Comparison of ENCODE assay signal across 8 mouse cellular contexts in the genomic region with DNA sequence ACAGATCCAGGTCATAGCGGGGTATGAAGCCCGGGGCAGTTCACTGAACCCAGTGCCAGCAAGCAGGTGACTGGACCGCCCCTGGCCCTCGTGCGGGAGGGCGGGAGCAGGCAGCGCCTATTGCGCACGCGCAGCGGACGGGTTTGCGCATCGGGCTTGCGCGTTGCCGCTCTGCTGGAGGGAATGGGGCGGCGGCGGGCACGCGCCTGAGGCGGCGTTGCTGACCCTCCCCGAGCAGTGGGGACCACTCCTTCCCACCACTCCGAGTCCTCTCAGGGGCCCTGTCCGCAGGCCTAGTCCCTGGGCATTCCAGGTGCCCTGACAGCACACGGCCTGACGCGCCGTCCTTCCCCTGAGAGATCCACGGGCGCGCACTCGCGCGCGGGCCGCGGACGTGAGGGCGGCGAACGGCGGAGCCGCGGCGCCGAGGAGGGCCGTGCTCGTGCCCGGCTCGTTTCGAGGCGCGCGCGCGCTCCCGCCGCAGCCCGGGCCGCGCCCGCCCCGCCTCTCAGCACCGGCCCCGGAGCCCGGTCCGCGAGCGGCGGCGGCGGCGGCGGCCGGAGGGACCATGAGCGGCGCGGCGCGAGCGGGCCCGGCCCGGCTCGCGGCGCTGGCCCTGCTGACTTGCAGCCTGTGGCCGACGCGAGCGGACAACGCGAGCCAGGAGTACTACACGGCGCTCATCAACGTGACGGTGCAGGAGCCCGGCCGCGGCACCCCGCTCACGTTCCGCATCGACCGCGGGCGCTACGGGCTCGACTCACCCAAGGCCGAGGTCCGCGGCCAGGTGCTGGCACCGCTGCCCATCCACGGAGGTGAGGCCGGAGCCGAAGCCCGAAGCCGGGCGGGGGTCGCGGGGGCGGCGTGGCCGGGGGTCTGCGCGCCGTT. TPM values are rescaled to one million over a fixed set of nuclear protein-coding genes. Genes with fewer than 3 reads are reported as not detected.
A peak's percentile ranks its signal among the peaks of the same experiment; 100 is the strongest.
DNase-seq lines count a peak whose midpoint lies in the region; ATAC-seq and TF ChIP-seq lines count a peak whose summit lies in the region.

A gene (plus strand): TSS at position 514 of the 888 bp plus-strand sequence.

- no peak within 1 kb of the TSS for H3K27ac ChIP-seq in ES-Bruce4 (ENCODE audit: insufficient read depth, low read length)
- peak within 1 kb of the TSS; percentile 93 for H3K27ac ChIP-seq in forebrain, embryonic 13.5 days
- peak within 1 kb of the TSS; percentile 89 for H3K27ac ChIP-seq in heart, postnatal 0 days (ENCODE audit: low read depth)
- H3K27ac ChIP-seq in liver, embryonic 14.5 days = no peak within 1 kb of the TSS
- H3K27ac ChIP-seq in neural tube, embryonic 11.5 days (ENCODE audit: low read depth, low read length) = peak within 1 kb of the TSS; percentile 71
- peak within 1 kb of the TSS; percentile 84 for H3K27ac ChIP-seq in stomach, embryonic 16.5 days (ENCODE audit: low read length)

- H3K9me3 ChIP-seq in ES-Bruce4 (replicated peaks; ENCODE audit: control insufficient read depth, insufficient read depth, low read length, poor library complexity, severe bottlenecking) = no peaks in the 10 kb centered on the region
- no peaks in the 10 kb centered on the region for H3K9me3 ChIP-seq in forebrain, embryonic 13.5 days (replicated peaks)
- no peaks in the 10 kb centered on the region for H3K9me3 ChIP-seq in heart, postnatal 0 days (replicated peaks; ENCODE audit: control insufficient read depth, low read length)
- H3K9me3 ChIP-seq in liver, embryonic 14.5 days (ENCODE audit: control insufficient read depth, low read length) = no peaks in the 10 kb centered on the region
- no peaks in the 10 kb centered on the region for H3K9me3 ChIP-seq in neural tube, embryonic 11.5 days (ENCODE audit: control insufficient read depth, low read length)
- no peaks in the 10 kb centered on the region for H3K9me3 ChIP-seq in stomach, embryonic 16.5 days (replicated peaks; ENCODE audit: control insufficient read depth, low read length)

- H3K4me3 ChIP-seq in ES-Bruce4 (ENCODE audit: low read depth, low read length) = peak within 1 kb of the TSS; percentile 88
- peak within 1 kb of the TSS; percentile 98 for H3K4me3 ChIP-seq in forebrain, embryonic 13.5 days
- H3K4me3 ChIP-seq in heart, postnatal 0 days (ENCODE audit: low read depth, low read length) = peak within 1 kb of the TSS; percentile 98
- peak within 1 kb of the TSS; percentile 59 to 85 for H3K4me3 ChIP-seq in liver, embryonic 14.5 days (ENCODE audit: insufficient read depth in 1 of 2, low read depth in 2 of 2, low read length in 2 of 2)
- H3K4me3 ChIP-seq in neural tube, embryonic 11.5 days (ENCODE audit: low read depth, low read length) = peak within 1 kb of the TSS; percentile 90
- peak within 1 kb of the TSS; percentile 88 for H3K4me3 ChIP-seq in stomach, embryonic 16.5 days (replicated peaks; ENCODE audit: low read length)

- no peaks in the 10 kb centered on the region for H3K36me3 ChIP-seq in ES-Bruce4 (ENCODE audit: control insufficient read depth, insufficient read depth, low read length, poor library complexity, severe bottlenecking)
- no peaks in the 10 kb centered on the region for H3K36me3 ChIP-seq in forebrain, embryonic 13.5 days (ENCODE audit: poor library complexity, severe bottlenecking)
- no peaks in the 10 kb centered on the region for H3K36me3 ChIP-seq in heart, postnatal 0 days (replicated peaks; ENCODE audit: control insufficient read depth, insufficient read depth, low read length)
- no peaks in the 10 kb centered on the region for H3K36me3 ChIP-seq in liver, embryonic 14.5 days (replicated peaks; ENCODE audit: control insufficient read depth, insufficient read depth, low read depth)
- no peaks in the 10 kb centered on the region for H3K36me3 ChIP-seq in neural tube, embryonic 11.5 days (ENCODE audit: control insufficient read depth, insufficient read depth, low read length)
- H3K36me3 ChIP-seq in stomach, embryonic 16.5 days (ENCODE audit: control insufficient read depth, insufficient read depth, low read length) = no peaks in the 10 kb centered on the region

- ATAC-seq in cerebellum, adult (ENCODE audit: insufficient number of reproducible peaks, low FRiP score, low TSS enrichment) = peak; percentile 90
- ATAC-seq in forebrain, embryonic 13.5 days = peak; percentile 89
- ATAC-seq in heart, postnatal 0 days (ENCODE audit: insufficient read depth, low read depth) = peak; percentile 89
- peak; percentile 96 for ATAC-seq in liver, embryonic 14.5 days (ENCODE audit: insufficient read depth)
- peak; percentile 88 for ATAC-seq in neural tube, embryonic 11.5 days (ENCODE audit: insufficient read depth, low FRiP score, low TSS enrichment)
- ATAC-seq in stomach, embryonic 16.5 days (ENCODE audit: insufficient read depth, low FRiP score) = peak; percentile 92

- WGBS in forebrain, embryonic 13.5 days = 1% methylated on average over 101 of the region's 129 CpGs
- WGBS in heart, postnatal 0 days = under 1% methylated on average over 111 of the region's 129 CpGs
- WGBS in liver, embryonic 14.5 days (ENCODE audit: insufficient replicate concordance) = under 1% methylated on average over 112 of the region's 129 CpGs
- WGBS in neural tube, embryonic 11.5 days = under 1% methylated on average over 92 of the region's 129 CpGs
- WGBS in stomach, embryonic 16.5 days = under 1% methylated on average over 108 of the region's 129 CpGs

- TF ChIP-seq EP300 in ES-Bruce4 (IDR thresholded peaks at IDR 0.05; ENCODE audit: insufficient read depth, low read depth, low read length) = no peak
- no peak for TF ChIP-seq EP300 in heart, postnatal 0 days (IDR thresholded peaks at IDR 0.05; ENCODE audit: low read depth)
- no peak for TF ChIP-seq EP300 in liver, embryonic 14.5 days (IDR thresholded peaks at IDR 0.05; ENCODE audit: low read depth)

- peak; percentile 87 for DNase-seq in heart, postnatal 0 days (ENCODE audit: low spot score)
- DNase-seq in kidney, postnatal 36 days = peak; percentile 96 to 97
- DNase-seq in liver, embryonic 14.5 days (ENCODE audit: low read depth in 3 of 3, low spot score in 3 of 3) = peak; percentile 68 to 70 (median 69)
- peak; percentile 95 for DNase-seq in neural tube, embryonic 11.5 days (ENCODE audit: low spot score)

- peak within 1 kb of the TSS; percentile 92 for H3K9ac ChIP-seq in ES-Bruce4 (ENCODE audit: low read depth, poor library complexity, severe bottlenecking)
- H3K9ac ChIP-seq in forebrain, embryonic 13.5 days = peak within 1 kb of the TSS; percentile 99
- H3K9ac ChIP-seq in heart, postnatal 0 days (replicated peaks; ENCODE audit: low read depth, low read length) = peak within 1 kb of the TSS; percentile 98
- peak within 1 kb of the TSS; percentile 83 for H3K9ac ChIP-seq in liver, embryonic 14.5 days (replicated peaks)
- H3K9ac ChIP-seq in neural tube, embryonic 11.5 days (ENCODE audit: low read length) = peak within 1 kb of the TSS; percentile 98
- peak within 1 kb of the TSS; percentile 87 for H3K9ac ChIP-seq in stomach, embryonic 16.5 days (ENCODE audit: low read length)

- H3K4me1 ChIP-seq in ES-Bruce4 (ENCODE audit: control insufficient read depth, insufficient read depth, low read length) = no peaks in the 10 kb centered on the region
- peaks cover 35% of the 10 kb centered on the region for H3K4me1 ChIP-seq in forebrain, embryonic 13.5 days
- H3K4me1 ChIP-seq in heart, postnatal 0 days (ENCODE audit: control insufficient read depth, insufficient read depth) = 0 out of 2 replicates have a peak, but pooled peaks cover 8% of the 10 kb centered on the region
- peaks cover 0 to 7% of the 10 kb centered on the region in 2 experiments; a peak in 3 of 4 replicates for H3K4me1 ChIP-seq in liver, embryonic 14.5 days (replicated peaks; ENCODE audit: control insufficient read depth in 2 of 2, insufficient read depth in 2 of 2, low read length in 1 of 2)
- H3K4me1 ChIP-seq in neural tube, embryonic 11.5 days (ENCODE audit: control insufficient read depth, insufficient read depth, low read length) = peaks cover 22% of the 10 kb centered on the region; the same call in 1 of the 2 replicates
- 0 out of 2 replicates have a peak, but pooled peaks cover 5% of the 10 kb centered on the region for H3K4me1 ChIP-seq in stomach, embryonic 16.5 days (ENCODE audit: control insufficient read depth, insufficient read depth, low read length)

- TF ChIP-seq POLR2A in ES-Bruce4 (IDR thresholded peaks at IDR 0.05; ENCODE audit: insufficient read depth, low read length) = no peak

- H3K27me3 ChIP-seq in ES-Bruce4 (ENCODE audit: control insufficient read depth, insufficient read depth, low read length, poor library complexity, severe bottlenecking) = peaks cover 29% of the 10 kb centered on the region
- H3K27me3 ChIP-seq in forebrain, embryonic 13.5 days = peaks cover 7% of the 10 kb centered on the region; the same call in 1 of the 2 replicates
- H3K27me3 ChIP-seq in heart, postnatal 0 days (ENCODE audit: control insufficient read depth, insufficient read depth, low read length) = no peaks in the 10 kb centered on the region
- peaks cover 4% of the 10 kb centered on the region; the same call in 1 of the 2 replicates for H3K27me3 ChIP-seq in liver, embryonic 14.5 days (ENCODE audit: control insufficient read depth, insufficient read depth, low read length)
- no peaks in the 10 kb centered on the region for H3K27me3 ChIP-seq in neural tube, embryonic 11.5 days (ENCODE audit: control insufficient read depth, insufficient read depth, low read length)
- H3K27me3 ChIP-seq in stomach, embryonic 16.5 days (ENCODE audit: control insufficient read depth, insufficient read depth, low read length) = no peaks in the 10 kb centered on the region

- peak within 1 kb of the TSS; percentile 72 for H3K4me2 ChIP-seq in forebrain, embryonic 13.5 days
- peak within 1 kb of the TSS; percentile 100 for H3K4me2 ChIP-seq in heart, postnatal 0 days (ENCODE audit: low read depth, low read length)
- H3K4me2 ChIP-seq in liver, embryonic 14.5 days (ENCODE audit: low read depth) = peak within 1 kb of the TSS; percentile 98
- peak within 1 kb of the TSS; percentile 71 for H3K4me2 ChIP-seq in neural tube, embryonic 11.5 days (ENCODE audit: low read depth)
- peak within 1 kb of the TSS; percentile 84 for H3K4me2 ChIP-seq in stomach, embryonic 16.5 days (ENCODE audit: low read depth, low read length)

- no peak for TF ChIP-seq CTCF in ES-Bruce4 (IDR thresholded peaks at IDR 0.05; ENCODE audit: low read depth, low read length)
- TF ChIP-seq CTCF in heart, postnatal 0 days (IDR thresholded peaks at IDR 0.05; ENCODE audit: low read depth) = no peak
- TF ChIP-seq CTCF in liver, embryonic 14.5 days (IDR thresholded peaks at IDR 0.05; ENCODE audit: low read depth) = peak; percentile 6; the same call in 1 of the 2 replicates

RNA-seq across cellular contexts. Expression of the gene that starts here (rescaled TPM):
- 21.8 and 22.1 TPM in 2 replicates for polyA plus RNA-seq in ES-Bruce4 (2011; ENCODE audit: insufficient read depth, insufficient read length, low read depth, missing spikeins)
- polyA plus RNA-seq in forebrain, embryonic 13.5 days (2015; fragmentation: Nextera tagmentation; extraction: Ambion mirVana) = 59.5 and 64.1 TPM in 2 replicates
- total RNA-seq in heart, postnatal 0 days (2014; rRNA removed; ENCODE audit: low replicate concordance) = 32.7 and 47.6 TPM in 2 replicates
- polyA plus RNA-seq in heart, postnatal 0 days (2015; fragmentation: Nextera tagmentation; extraction: Ambion mirVana) = 42.3 and 46.1 TPM in 2 replicates
- 11.2 and 16.0 TPM in 2 replicates for polyA plus RNA-seq in liver, embryonic 14.5 days (2012; rRNA removed)
- 36.3 and 36.4 TPM in 2 replicates for polyA plus RNA-seq in liver, embryonic 14.5 days (2014; fragmentation: Nextera tagmentation; extraction: Ambion mirVana)
- 79.0 and 80.0 TPM in 2 replicates for polyA plus RNA-seq in neural tube, embryonic 11.5 days (2014; fragmentation: Nextera tagmentation; extraction: Ambion mirVana)
- 18.9 and 21.3 TPM in 2 replicates for polyA plus RNA-seq in stomach, embryonic 16.5 days (2015; fragmentation: Nextera tagmentation; extraction: Ambion mirVana)

Comparison
In these comparisons a context has a peak if more than half of its experiments do, and no peak if none do; other contexts are left out.
1. H3K27ac ChIP-seq: peak in forebrain, embryonic 13.5 days (single experiment), heart, postnatal 0 days (single experiment), neural tube, embryonic 11.5 days (single experiment) and stomach, embryonic 16.5 days (single experiment); none in ES-Bruce4 (single experiment) and liver, embryonic 14.5 days (single experiment).
2. Peak in every context shown above with its lines, with median percentiles within 50 percentile points of each other: H3K4me3 ChIP-seq, H3K9ac ChIP-seq, ATAC-seq, H3K4me2 ChIP-seq and DNase-seq.